Mouse (Mus musculus) monocyte, adult 2 months (primary cell): ENCODE measurements around the gene Sned1.
"Not testable (repeated sequence)": the region's sequence is repeated elsewhere in the genome, so short reads cannot be mapped to it uniquely, and the experiment has no call there.

Source experiments
- DNase-seq, 2 experiments: peaks; one replicate each; pipeline ENCODE4 v3.0.0; 2022; ENCODE audit warnings: low spot score in 2 of 2, low read depth in 1 of 2

Gene Sned1

GRCm38 (mm10) chr1:93235576-93236544 lies at the start of gene Sned1:
Sned1 (plus strand) TSS chr1:93235841.
- DNase-seq, result peak; percentile 12 to 44

DNA sequence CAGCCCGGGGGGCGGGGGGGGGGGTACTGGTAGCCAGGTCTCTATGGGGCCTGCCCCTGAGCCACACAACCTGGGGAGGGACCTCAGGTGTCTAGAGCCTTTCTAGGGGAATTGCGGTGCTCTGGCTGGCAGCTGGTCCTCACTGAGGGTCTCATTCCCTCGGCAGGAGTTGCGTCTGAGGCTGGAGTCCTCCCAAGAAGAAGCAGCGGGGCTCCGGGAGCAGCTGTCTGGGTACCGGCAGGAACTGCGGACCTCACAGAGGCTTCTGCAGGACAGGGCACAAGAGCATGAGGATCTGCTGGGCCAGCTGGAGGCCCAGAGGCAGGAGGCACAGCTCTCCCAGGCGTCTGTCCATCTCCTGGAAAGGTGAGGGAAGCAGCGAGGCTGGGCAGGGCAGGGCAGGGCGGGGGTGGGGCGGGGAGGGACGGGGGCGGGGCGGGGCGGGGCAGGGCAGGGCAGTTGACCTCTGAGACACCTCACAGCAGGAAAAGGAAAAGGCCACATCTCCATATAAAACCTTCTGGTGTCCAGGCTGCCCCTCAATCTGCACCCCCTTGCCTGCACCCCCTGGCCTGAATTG lies 44.8 kb upstream of the Sned1 start:
- no peak for DNase-seq

DNA sequence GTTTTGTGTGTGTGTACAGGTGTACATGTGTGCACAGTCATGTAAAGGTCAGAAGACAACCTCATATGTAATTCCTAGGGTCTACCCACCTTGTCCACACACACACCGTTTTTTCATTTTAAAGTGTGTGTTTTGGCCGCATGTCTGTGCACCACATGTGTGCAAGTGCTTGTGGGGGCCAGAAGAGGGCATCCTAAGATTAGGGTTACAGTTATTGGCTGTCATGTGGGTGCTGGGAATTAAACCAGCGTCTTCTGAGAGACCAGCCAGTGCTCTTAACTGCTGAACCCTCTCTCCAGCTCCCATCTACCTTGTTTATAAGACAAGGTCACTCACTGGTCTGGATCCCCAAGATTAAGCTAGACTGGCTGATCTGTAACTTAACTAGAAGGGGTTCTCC lies 40.7 kb upstream of the Sned1 start:
- no peak for DNase-seq

- not testable (repeated sequence) for DNase-seq
Measured at GRCm38 (mm10) chr1:93197454-93197853, 38.2 kb upstream of the Sned1 start.

- no peak for DNase-seq
Measured at GRCm38 (mm10) chr1:93197916-93198315, 37.7 kb upstream of the Sned1 start.

DNA sequence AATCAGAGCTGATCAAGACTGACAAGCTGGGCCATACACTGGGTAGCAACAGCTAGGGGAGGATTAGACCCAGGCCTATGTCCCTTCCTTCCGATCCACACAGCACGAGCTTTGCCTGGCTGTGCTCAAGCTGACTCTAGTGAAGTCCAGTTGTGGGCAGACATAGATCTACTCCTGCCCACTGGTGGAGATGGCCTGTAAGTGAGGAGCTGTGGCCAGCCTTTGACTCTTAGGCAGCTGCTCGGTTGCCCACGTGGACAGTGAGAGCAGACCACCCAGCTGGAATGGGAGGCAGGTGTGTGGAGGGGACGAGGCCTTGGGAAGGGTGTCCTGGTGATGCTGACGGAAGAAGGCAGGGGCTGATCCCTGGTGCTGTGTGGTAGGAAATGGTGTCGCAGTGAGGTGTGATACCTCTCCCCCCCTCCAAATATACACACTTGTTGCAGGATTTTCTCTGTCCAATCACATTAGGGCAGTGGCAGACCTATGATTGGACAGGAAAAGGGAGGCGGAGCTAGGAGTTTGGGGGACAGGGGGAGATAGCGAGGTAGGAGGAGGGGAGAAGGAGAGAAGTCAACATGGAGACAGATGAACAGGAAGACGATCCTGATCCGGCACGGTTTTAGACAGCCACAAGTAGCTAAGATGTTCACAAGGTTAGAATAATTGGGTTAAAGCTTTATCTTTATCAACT lies 29.2 kb upstream of the Sned1 start:
- no peak for DNase-seq

- DNase-seq, result no peak
Measured at GRCm38 (mm10) chr1:93207536-93208064, 28.0 kb upstream of the Sned1 start.

DNA sequence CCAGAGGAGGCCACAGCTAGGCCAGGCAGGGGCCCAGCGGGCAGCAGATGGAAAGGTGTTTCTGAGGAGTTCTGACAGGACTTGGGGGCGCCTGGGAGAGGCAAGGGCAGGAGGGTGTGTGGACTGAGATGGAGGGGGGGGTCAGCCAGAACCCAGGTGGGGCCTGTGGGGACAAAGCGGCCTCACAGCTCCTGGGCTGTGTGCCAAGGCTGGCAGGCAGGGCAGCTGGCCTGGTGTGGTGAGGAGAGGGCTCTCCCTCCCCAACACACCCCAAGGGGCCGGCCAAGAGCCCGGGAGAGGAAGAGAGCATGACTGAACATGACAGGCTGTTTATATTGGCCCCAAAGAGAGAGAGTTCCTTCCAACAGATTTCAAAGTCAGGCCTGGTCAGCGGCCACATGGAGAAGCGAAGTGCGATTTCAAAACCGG lies 25.4 kb upstream of the Sned1 start:
- DNase-seq, result no peak

DNA sequence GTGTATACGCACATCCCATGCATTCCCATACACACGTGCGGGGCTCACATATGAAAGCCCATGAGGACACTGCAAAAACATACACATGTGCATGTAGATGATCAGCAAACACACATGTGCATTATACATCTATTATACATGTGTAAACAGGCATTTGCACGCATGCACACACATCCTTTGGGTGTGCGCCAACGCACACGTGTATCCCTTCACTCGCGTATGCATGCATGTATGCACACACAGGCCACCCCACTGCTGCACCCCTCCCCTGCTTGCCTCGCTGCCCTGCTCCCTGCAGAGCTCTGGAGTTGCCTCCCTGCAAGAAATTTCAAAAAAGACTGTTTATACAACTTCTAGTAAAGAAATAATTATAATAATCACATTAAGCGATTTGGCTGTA lies 24.6 kb upstream of the Sned1 start:
- DNase-seq, result no peak

DNA sequence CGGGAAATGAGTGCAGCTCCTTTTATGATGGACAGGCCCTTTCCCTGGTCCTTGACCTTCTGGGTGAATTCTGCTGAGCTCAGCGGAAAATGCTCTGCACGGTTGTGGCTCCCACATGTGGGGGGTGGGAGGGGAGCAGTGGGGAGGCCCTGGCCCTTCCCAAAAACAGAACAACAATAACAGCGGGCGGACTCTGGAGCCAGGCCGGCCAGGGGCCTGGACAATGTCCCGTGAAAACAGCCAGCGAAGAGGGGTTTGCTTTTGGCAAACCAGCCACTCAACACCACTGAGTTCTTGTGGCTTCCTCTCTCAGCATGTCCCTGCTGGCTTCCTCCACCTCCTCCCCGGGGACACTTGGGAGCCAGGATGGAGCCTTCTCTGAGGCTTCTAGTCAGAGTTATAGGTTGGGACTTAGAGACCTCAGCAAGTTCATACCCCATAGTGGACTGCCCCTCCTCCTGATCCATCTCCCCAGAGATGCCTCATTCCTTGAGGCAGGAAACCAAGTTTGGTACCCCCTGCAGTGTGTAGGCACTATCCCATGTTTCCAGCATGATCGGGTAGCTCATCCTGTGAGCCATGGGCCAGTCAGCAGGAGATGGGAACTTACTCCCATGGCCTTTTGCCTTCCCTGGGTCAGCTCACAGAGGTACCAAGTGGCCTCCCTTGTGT lies 24.0 kb upstream of the Sned1 start:
- no peak for DNase-seq

- DNase-seq, result no peak
Measured at GRCm38 (mm10) chr1:93212441-93212840, 23.2 kb upstream of the Sned1 start.

DNA sequence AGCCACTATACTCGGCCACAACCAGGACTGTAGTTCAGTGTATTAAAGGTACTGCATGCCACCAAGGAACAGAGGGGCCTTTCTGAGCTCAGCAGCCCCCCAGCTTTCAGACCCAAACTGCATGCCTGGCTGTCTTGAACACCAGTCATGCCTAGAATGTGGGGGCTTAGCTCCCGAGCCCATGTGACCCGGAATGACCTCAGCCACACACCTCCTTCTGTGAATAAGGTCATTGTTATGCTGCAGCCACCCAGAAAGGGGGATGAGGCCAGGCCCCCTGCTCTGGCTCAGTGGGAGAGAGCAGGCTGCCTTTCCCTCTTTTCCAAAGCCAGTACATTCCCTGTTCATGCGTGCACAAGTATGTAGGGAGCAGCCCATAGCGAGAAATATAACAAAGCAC lies 21.0 kb upstream of the Sned1 start:
- no peak for DNase-seq

GRCm38 (mm10) chr1:93216839-93217497 lies 18.7 kb upstream of the Sned1 start:
- DNase-seq, result no peak

GRCm38 (mm10) chr1:93217530-93217929 lies 18.1 kb upstream of the Sned1 start:
- DNase-seq, result no peak

DNA sequence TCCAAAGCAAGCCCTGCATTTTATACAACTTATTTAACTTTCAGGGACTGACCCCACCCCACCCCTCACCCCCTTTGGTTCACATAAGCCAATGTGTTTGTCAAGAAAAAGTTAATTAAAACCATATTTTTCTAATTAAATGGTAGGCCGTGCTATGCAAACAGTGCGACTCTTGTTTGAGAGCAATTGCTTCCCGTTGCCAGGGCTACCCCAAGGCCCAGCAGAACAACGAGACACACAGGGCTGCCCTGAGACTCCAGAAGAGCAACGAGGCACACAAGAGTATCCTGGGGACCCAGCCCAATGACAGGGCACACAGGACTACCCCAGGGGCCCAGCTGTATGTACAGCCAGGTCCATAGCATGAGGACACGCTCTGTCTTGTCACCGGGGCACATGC lies 14.9 kb upstream of the Sned1 start:
- no peak for DNase-seq

GRCm38 (mm10) chr1:93223972-93224371 lies 11.7 kb upstream of the Sned1 start:
- DNase-seq, result no peak

- DNase-seq, result no peak
Measured at GRCm38 (mm10) chr1:93225226-93225625, 10.4 kb upstream of the Sned1 start.

- DNase-seq, result no peak
Measured at GRCm38 (mm10) chr1:93225731-93226520, 9.7 kb upstream of the Sned1 start.

DNA sequence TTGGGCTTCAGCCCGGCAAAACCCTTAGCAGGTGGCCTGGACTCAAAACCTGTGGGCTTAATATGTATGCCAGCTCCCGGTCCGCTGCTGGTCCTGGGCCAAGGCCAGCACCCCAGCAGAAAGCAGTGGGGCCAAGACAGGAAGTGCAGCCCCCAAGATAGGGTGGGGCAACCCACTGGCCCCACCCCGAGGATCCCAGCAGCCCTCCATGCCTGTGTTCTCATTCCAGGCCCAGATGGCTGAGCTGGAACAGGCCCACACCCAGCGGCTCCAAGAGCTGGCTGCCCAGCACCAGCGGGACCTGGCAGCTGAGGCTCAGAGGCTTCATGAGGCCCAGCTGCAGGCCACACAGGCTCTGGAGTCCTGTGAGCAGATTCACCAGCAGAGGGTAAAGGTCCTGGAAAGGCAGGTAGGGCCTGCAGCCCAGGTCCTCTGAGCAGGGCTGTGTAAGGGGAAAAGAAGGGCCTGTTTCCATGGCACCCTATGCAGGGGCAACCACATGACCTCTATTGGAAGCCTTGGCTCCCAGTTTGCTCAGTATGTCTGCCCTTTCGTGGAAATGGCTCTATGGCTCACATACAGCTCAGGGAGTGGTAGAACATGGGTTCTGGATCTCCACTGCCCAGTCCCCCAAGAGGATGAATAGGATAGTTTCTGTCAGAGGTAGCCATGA lies 8.2 kb upstream of the Sned1 start:
- DNase-seq, result no peak
